8 mouse cellular contexts compared by ENCODE assay signal in the genomic region with DNA sequence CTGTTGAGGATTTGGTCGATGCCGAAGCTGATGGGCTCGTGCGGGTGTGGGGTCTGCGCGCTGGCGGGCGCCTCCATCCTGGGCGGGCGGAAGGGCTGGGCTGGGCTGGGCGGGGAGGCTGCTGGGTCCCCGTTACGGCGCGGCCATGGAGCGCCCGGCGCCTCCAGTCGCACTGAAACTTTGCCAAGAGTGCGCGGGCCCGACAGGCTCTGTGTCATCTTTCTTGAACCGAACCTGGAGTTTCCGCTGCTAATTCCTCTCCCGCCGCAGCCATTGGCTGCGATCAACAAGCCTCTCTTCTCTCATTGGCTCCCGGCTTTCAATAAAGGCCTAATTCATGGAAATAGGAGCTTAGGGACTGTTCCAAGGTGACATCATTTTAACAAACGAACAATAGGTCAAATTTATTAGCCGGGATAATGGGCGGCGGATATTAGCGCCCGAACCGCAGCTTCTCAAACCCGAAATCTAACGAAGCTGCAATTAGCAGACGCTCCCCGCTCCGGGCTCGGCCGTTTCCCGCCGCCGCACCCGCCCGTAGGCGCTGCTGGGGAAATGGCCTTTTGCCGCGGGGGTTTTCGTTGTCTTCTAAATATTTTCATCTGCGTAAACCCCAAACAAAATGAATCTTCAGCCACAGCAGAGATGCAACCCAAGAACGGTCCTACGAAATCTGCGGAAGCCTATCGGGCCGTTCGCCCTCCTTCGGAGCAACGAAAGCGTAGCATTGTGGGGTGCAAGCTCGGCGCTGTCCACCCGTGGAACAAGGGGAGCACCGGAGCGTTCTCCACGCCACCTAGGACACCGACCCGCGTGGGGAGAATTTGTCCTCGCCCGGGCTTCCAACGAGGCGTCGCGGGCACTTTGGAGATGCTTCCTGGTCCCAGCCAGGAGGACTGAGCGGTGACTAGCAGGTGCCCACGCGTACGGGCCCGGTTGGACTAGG. TPM values are rescaled to one million over a fixed set of nuclear protein-coding genes. Genes with fewer than 3 reads are reported as not detected.
DNase-seq lines count a peak whose midpoint lies in the region; ATAC-seq lines count a peak whose summit lies in the region.

A gene (minus strand): TSS at position 207 of the 946 bp plus-strand sequence.

- H3K4me2 ChIP-seq in embryonic facial prominence, embryonic 11.5 days (ENCODE audit: low read depth, low read length) = peak within 1 kb of the TSS; percentile 49
- H3K4me2 ChIP-seq in hindbrain, embryonic 13.5 days = peak within 1 kb of the TSS; percentile 52

- no peaks in the 10 kb centered on the region for H3K36me3 ChIP-seq in embryonic facial prominence, embryonic 11.5 days (replicated peaks; ENCODE audit: control insufficient read depth, insufficient read depth, low read depth, low read length)
- H3K36me3 ChIP-seq in hindbrain, embryonic 13.5 days = no peaks in the 10 kb centered on the region

- H3K27ac ChIP-seq in embryonic facial prominence, embryonic 11.5 days (replicated peaks; ENCODE audit: low read depth, low read length) = 0 out of 2 replicates have a peak within 1 kb of the TSS, but pooled peaks have one; percentile 6
- peak within 1 kb of the TSS; percentile 90 for H3K27ac ChIP-seq in hindbrain, embryonic 13.5 days

- peak; percentile 46 to 52 for DNase-seq in layer of hippocampus, postnatal 10 days (ENCODE audit: low spot score in 2 of 2)
- no peak for DNase-seq in layer of hippocampus, adult 9-10 months (ENCODE audit: low spot score)
- DNase-seq in adrenal gland, postnatal 14 days = peak; percentile 40
- DNase-seq in embryonic facial prominence, embryonic 11.5 days (ENCODE audit: low spot score) = peak; percentile 77
- DNase-seq in lung, postnatal 4 days = peak; percentile 42 to 47
- DNase-seq in natural killer cell, adult 2 months (ENCODE audit: low spot score in 2 of 2) = no peak
- DNase-seq in thymus, postnatal 36 days = no peak

- H3K4me3 ChIP-seq in embryonic facial prominence, embryonic 11.5 days (ENCODE audit: low read depth, low read length) = peak within 1 kb of the TSS; percentile 25
- peak within 1 kb of the TSS; percentile 47 for H3K4me3 ChIP-seq in hindbrain, embryonic 13.5 days

- WGBS in embryonic facial prominence, embryonic 11.5 days = under 1% methylated on average over 78 of the region's 81 CpGs
- under 1% methylated on average over 78 of the region's 81 CpGs for WGBS in hindbrain, embryonic 13.5 days

- H3K4me1 ChIP-seq in embryonic facial prominence, embryonic 11.5 days (ENCODE audit: control insufficient read depth, insufficient read depth, low read length) = peaks cover 9% of the 10 kb centered on the region
- peaks cover 38% of the 10 kb centered on the region for H3K4me1 ChIP-seq in hindbrain, embryonic 13.5 days (replicated peaks)

- peak; percentile 44 for ATAC-seq in embryonic facial prominence, embryonic 11.5 days (replicated peaks; ENCODE audit: insufficient number of reproducible peaks, low FRiP score, low TSS enrichment, low read depth)
- ATAC-seq in hindbrain, embryonic 13.5 days (ENCODE audit: low FRiP score) = peak; percentile 63

- peak within 1 kb of the TSS; percentile 33; the same call in 1 of the 2 replicates for H3K9ac ChIP-seq in embryonic facial prominence, embryonic 11.5 days (replicated peaks; ENCODE audit: low read length)
- H3K9ac ChIP-seq in hindbrain, embryonic 13.5 days = peak within 1 kb of the TSS; percentile 74

- H3K9me3 ChIP-seq in embryonic facial prominence, embryonic 11.5 days (replicated peaks; ENCODE audit: control insufficient read depth, low read length) = no peaks in the 10 kb centered on the region
- no peaks in the 10 kb centered on the region; the same call in 1 of the 2 replicates for H3K9me3 ChIP-seq in hindbrain, embryonic 13.5 days

- H3K27me3 ChIP-seq in embryonic facial prominence, embryonic 11.5 days (ENCODE audit: control insufficient read depth, insufficient read depth, low read length) = peaks cover 71% of the 10 kb centered on the region
- H3K27me3 ChIP-seq in hindbrain, embryonic 13.5 days = peaks cover 93% of the 10 kb centered on the region

RNA-seq across cellular contexts. Expression of the gene that starts here (rescaled TPM):
- total RNA-seq in layer of hippocampus, postnatal 10 days (2021) = not detected
- total RNA-seq in adrenal gland, postnatal 14 days (2021) = 0.23 TPM in 1 of 2 replicates, not detected in the other
- polyA plus RNA-seq in embryonic facial prominence, embryonic 11.5 days (2014; fragmentation: Nextera tagmentation; extraction: Ambion mirVana) = 6.0 and 7.4 TPM in 2 replicates
- polyA plus RNA-seq in hindbrain, embryonic 13.5 days (2015; fragmentation: Nextera tagmentation; extraction: Ambion mirVana) = 20.2 and 29.0 TPM in 2 replicates

Comparison
In these comparisons a context has a peak if more than half of its experiments do, and no peak if none do; other contexts are left out.
1. Peak in DNase-seq in layer of hippocampus, postnatal 10 days; RNA of the gene not detected or under 1 TPM.
2. Peak in DNase-seq in adrenal gland, postnatal 14 days; RNA of the gene not detected or under 1 TPM.
3. DNase-seq: peak in embryonic facial prominence, embryonic 11.5 days (single experiment) and lung, postnatal 4 days (2 of 2); none in layer of hippocampus, adult 9-10 months (single experiment), natural killer cell, adult 2 months (0 of 2) and thymus, postnatal 36 days (0 of 2).